Mouse (Mus musculus): ENCODE results near the gene Cd2. TPM values are rescaled to one million over a fixed set of nuclear protein-coding genes. Genes with fewer than 3 reads are reported as not detected.

Gene Cd2
- polyA plus RNA-seq, 1 experiment from 2014 or later: not detected

- Histone ChIP-seq H3K4me1 (peaks cover 6% of the 10 kb centered on the region; the same call in 1 of the 2 replicates), H3K4me3 (no peak overlapping the region), H3K9ac (no peak overlapping the region), H3K9me3 (no peaks in the 10 kb centered on the region), H3K36me3 (no peaks in the 10 kb centered on the region), H3K27me3 (no peaks in the 10 kb centered on the region), H3K27ac (no peak overlapping the region), H3K4me2 (replicated peaks) (no peak overlapping the region)
- 58% methylated on average over 15 of the region's 15 CpGs for WGBS
- ATAC-seq (ENCODE audit: insufficient number of reproducible peaks, insufficient read depth, low FRiP score, low TSS enrichment): no peak
These were observed 51.5 kb downstream of the Cd2 start for GRCm38 (mm10) chr3:101236261-101236660.

GRCm38 (mm10) chr3:101235321-101235720 is 52.4 kb downstream of the Cd2 start:
- ATAC-seq (ENCODE audit: insufficient number of reproducible peaks, insufficient read depth, low FRiP score, low TSS enrichment): no peak
- no peak overlapping the region for H3K4me3 ChIP-seq
- 88% methylated on average over 5 of the region's 5 CpGs for WGBS
- no peak overlapping the region for H3K9ac ChIP-seq
- peaks cover 6% of the 10 kb centered on the region; the same call in 1 of the 2 replicates for H3K4me1 ChIP-seq
- H3K27me3 ChIP-seq: no peaks in the 10 kb centered on the region
- H3K9me3 ChIP-seq: no peaks in the 10 kb centered on the region
- no peaks in the 10 kb centered on the region for H3K36me3 ChIP-seq
- H3K4me2 ChIP-seq (replicated peaks): no peak overlapping the region
- H3K27ac ChIP-seq: no peak overlapping the region

GRCm38 (mm10) chr3:101233424-101233823 is 54.3 kb downstream of the Cd2 start:
- H3K4me2 ChIP-seq (replicated peaks): no peak overlapping the region
- H3K27ac ChIP-seq: no peak overlapping the region
- H3K36me3 ChIP-seq: no peaks in the 10 kb centered on the region
- H3K4me3 ChIP-seq: no peak overlapping the region
- WGBS: 88% methylated on average over 5 of the region's 5 CpGs
- ATAC-seq (ENCODE audit: insufficient number of reproducible peaks, insufficient read depth, low FRiP score, low TSS enrichment): no peak
- no peaks in the 10 kb centered on the region for H3K27me3 ChIP-seq
- H3K4me1 ChIP-seq: peaks cover 6% of the 10 kb centered on the region; the same call in 1 of the 2 replicates
- H3K9ac ChIP-seq: no peak overlapping the region
- no peaks in the 10 kb centered on the region for H3K9me3 ChIP-seq

- ATAC-seq (ENCODE audit: insufficient number of reproducible peaks, insufficient read depth, low FRiP score, low TSS enrichment): no peak
- H3K27me3 ChIP-seq: no peaks in the 10 kb centered on the region
- WGBS: 49% methylated on average over 8 of the region's 8 CpGs
- H3K9me3 ChIP-seq: no peaks in the 10 kb centered on the region
- peaks cover 6% of the 10 kb centered on the region; the same call in 1 of the 2 replicates for H3K4me1 ChIP-seq
- H3K4me2 ChIP-seq (replicated peaks): no peak overlapping the region
- no peaks in the 10 kb centered on the region for H3K36me3 ChIP-seq
- H3K4me3 ChIP-seq: no peak overlapping the region
- H3K27ac ChIP-seq: no peak overlapping the region
- H3K9ac ChIP-seq: no peak overlapping the region
These were observed 55.2 kb downstream of the Cd2 start for GRCm38 (mm10) chr3:101232570-101232969.

- H3K4me2 ChIP-seq (replicated peaks): no peak overlapping the region
- H3K9me3 ChIP-seq: no peaks in the 10 kb centered on the region
- H3K4me1 ChIP-seq: no peaks in the 10 kb centered on the region
- ATAC-seq (ENCODE audit: insufficient number of reproducible peaks, insufficient read depth, low FRiP score, low TSS enrichment): no peak
- no peak overlapping the region for H3K9ac ChIP-seq
- 80% methylated on average over 9 of the region's 9 CpGs for WGBS
- H3K27me3 ChIP-seq: no peaks in the 10 kb centered on the region
- H3K36me3 ChIP-seq: no peaks in the 10 kb centered on the region
- no peak overlapping the region for H3K4me3 ChIP-seq
- no peak overlapping the region for H3K27ac ChIP-seq
These were observed 57.5 kb downstream of the Cd2 start for GRCm38 (mm10) chr3:101230201-101230600.

GRCm38 (mm10) chr3:101229551-101229930 is 58.2 kb downstream of the Cd2 start:
- H3K36me3 ChIP-seq: no peaks in the 10 kb centered on the region
- H3K27ac ChIP-seq: no peak overlapping the region
- no peak overlapping the region for H3K9ac ChIP-seq
- no peaks in the 10 kb centered on the region for H3K4me1 ChIP-seq
- H3K4me3 ChIP-seq: no peak overlapping the region
- 39% methylated on average over 5 of the region's 5 CpGs for WGBS
- H3K9me3 ChIP-seq: no peaks in the 10 kb centered on the region
- no peak overlapping the region for H3K4me2 ChIP-seq (replicated peaks)
- no peak for ATAC-seq (ENCODE audit: insufficient number of reproducible peaks, insufficient read depth, low FRiP score, low TSS enrichment)
- no peaks in the 10 kb centered on the region for H3K27me3 ChIP-seq

- 80% methylated on average over 13 of the region's 13 CpGs for WGBS
- no peak for ATAC-seq (ENCODE audit: insufficient number of reproducible peaks, insufficient read depth, low FRiP score, low TSS enrichment)
These were observed 58.7 kb downstream of the Cd2 start for GRCm38 (mm10) chr3:101228868-101229550.

GRCm38 (mm10) chr3:101228066-101228465 is 59.7 kb downstream of the Cd2 start:
- 77% methylated on average over 5 of the region's 5 CpGs for WGBS
- no peak overlapping the region for H3K4me3 ChIP-seq
- no peak for ATAC-seq (ENCODE audit: insufficient number of reproducible peaks, insufficient read depth, low FRiP score, low TSS enrichment)
- H3K36me3 ChIP-seq: no peaks in the 10 kb centered on the region
- H3K27ac ChIP-seq: no peak overlapping the region
- H3K4me1 ChIP-seq: no peaks in the 10 kb centered on the region
- no peak overlapping the region for H3K4me2 ChIP-seq (replicated peaks)
- no peaks in the 10 kb centered on the region for H3K27me3 ChIP-seq
- H3K9ac ChIP-seq: no peak overlapping the region
- H3K9me3 ChIP-seq: no peaks in the 10 kb centered on the region

More at GRCm38 (mm10) chr3:101228868-101229550, 58.7 kb downstream of the Cd2 start:
- H3K27me3 ChIP-seq: no peaks in the 10 kb centered on the region
- H3K4me2 ChIP-seq (replicated peaks): no peak overlapping the region
- no peak overlapping the region for H3K27ac ChIP-seq
- no peak overlapping the region for H3K9ac ChIP-seq
- no peaks in the 10 kb centered on the region for H3K36me3 ChIP-seq
- no peaks in the 10 kb centered on the region for H3K4me1 ChIP-seq
- H3K4me3 ChIP-seq: no peak overlapping the region
- H3K9me3 ChIP-seq: no peaks in the 10 kb centered on the region

Other genes with a start within 250 kb of the Cd2 start
- 5.4 and 6.3 TPM in 2 replicates for gene Ptgfrn, start 177.7 kb downstream of the Cd2 start, polyA plus RNA-seq (2016; fragmentation: Nextera tagmentation; extraction: Ambion mirVana)
- 92.3 and 93.3 TPM in 2 replicates for gene Igsf3, start 89.1 kb upstream of the Cd2 start, polyA plus RNA-seq (2016; fragmentation: Nextera tagmentation; extraction: Ambion mirVana)

All from embryonic facial prominence, embryonic 12.5 days (tissue).